Mouse (Mus musculus): ENCODE measurements at regions not wholly inside any gene's neighbourhood (a gene's known extent, or its start where the extent isn't known, plus 50 kb on each side); places are given as distances from the start of the nearest gene placed in this dataset.

GRCm38 (mm10) chr4:12616665-12617064 lies 444.9 kb upstream of the Fam92a start:
- DNase-seq (ENCODE audit: low spot score) = no peak
- Histone ChIP-seq H3K27ac (no peak overlapping the region), H3K36me3 (replicated peaks; ENCODE audit: control insufficient read depth, insufficient read depth) (no peaks in the 10 kb centered on the region), H3K4me3 (replicated peaks; ENCODE audit: low read length) (no peak overlapping the region), H3K4me2 (replicated peaks) (no peak overlapping the region), H3K9ac (no peak overlapping the region), H3K4me1 (replicated peaks; ENCODE audit: control insufficient read depth, insufficient read depth, low read length) (peaks cover 4% of the 10 kb centered on the region; the same call in 1 of the 2 replicates), H3K27me3 (ENCODE audit: control insufficient read depth, insufficient read depth, low read length) (no peaks in the 10 kb centered on the region), H3K9me3 (ENCODE audit: control insufficient read depth, low read length) (no peaks in the 10 kb centered on the region)
- WGBS = 86% methylated on average over 5 of the region's 5 CpGs
- ATAC-seq (ENCODE audit: low FRiP score) = no peak

GRCm38 (mm10) chr4:12611511-12611910 lies 439.7 kb upstream of the Fam92a start:
- 60% methylated on average over 5 of the region's 5 CpGs for WGBS
- Histone ChIP-seq H3K27ac (no peak overlapping the region), H3K9me3 (ENCODE audit: control insufficient read depth, low read length) (no peaks in the 10 kb centered on the region), H3K36me3 (replicated peaks; ENCODE audit: control insufficient read depth, insufficient read depth) (no peaks in the 10 kb centered on the region), H3K9ac (no peak overlapping the region), H3K4me1 (replicated peaks; ENCODE audit: control insufficient read depth, insufficient read depth, low read length) (no peaks in the 10 kb centered on the region), H3K27me3 (ENCODE audit: control insufficient read depth, insufficient read depth, low read length) (no peaks in the 10 kb centered on the region), H3K4me2 (replicated peaks) (no peak overlapping the region), H3K4me3 (replicated peaks; ENCODE audit: low read length) (no peak overlapping the region)
- no peak for ATAC-seq (ENCODE audit: low FRiP score)
- DNase-seq (ENCODE audit: low spot score) = no peak

GRCm38 (mm10) chr4:12601165-12601919 lies 429.5 kb upstream of the Fam92a start:
- Histone ChIP-seq H3K9ac (no peak overlapping the region), H3K27me3 (ENCODE audit: control insufficient read depth, insufficient read depth, low read length) (no peaks in the 10 kb centered on the region), H3K27ac (no peak overlapping the region), H3K9me3 (ENCODE audit: control insufficient read depth, low read length) (no peaks in the 10 kb centered on the region), H3K4me3 (replicated peaks; ENCODE audit: low read length) (no peak overlapping the region), H3K36me3 (replicated peaks; ENCODE audit: control insufficient read depth, insufficient read depth) (no peaks in the 10 kb centered on the region), H3K4me2 (replicated peaks) (no peak overlapping the region), H3K4me1 (replicated peaks; ENCODE audit: control insufficient read depth, insufficient read depth, low read length) (no peaks in the 10 kb centered on the region)
- WGBS = 73% methylated on average over 15 of the region's 15 CpGs
- ATAC-seq (ENCODE audit: low FRiP score) = no peak
- DNase-seq (ENCODE audit: low spot score) = no peak

GRCm38 (mm10) chr4:12595801-12596515 lies 424.1 kb upstream of the Fam92a start:
- no peak overlapping the region for H3K27ac ChIP-seq
- H3K36me3 ChIP-seq (replicated peaks; ENCODE audit: control insufficient read depth, insufficient read depth) = no peaks in the 10 kb centered on the region
- no peak overlapping the region for H3K9ac ChIP-seq
- ATAC-seq (ENCODE audit: low FRiP score) (no peak), DNase-seq (ENCODE audit: low spot score) (no peak)
- no peaks in the 10 kb centered on the region for H3K9me3 ChIP-seq (ENCODE audit: control insufficient read depth, low read length)
- no peaks in the 10 kb centered on the region for H3K27me3 ChIP-seq (ENCODE audit: control insufficient read depth, insufficient read depth, low read length)
- WGBS = 59% methylated on average over 10 of the region's 10 CpGs
- H3K4me2 ChIP-seq (replicated peaks) = no peak overlapping the region
- no peaks in the 10 kb centered on the region for H3K4me1 ChIP-seq (replicated peaks; ENCODE audit: control insufficient read depth, insufficient read depth, low read length)
- no peak overlapping the region for H3K4me3 ChIP-seq (replicated peaks; ENCODE audit: low read length)

GRCm38 (mm10) chr4:12592973-12593372 lies 421.2 kb upstream of the Fam92a start:
- H3K27me3 ChIP-seq (ENCODE audit: control insufficient read depth, insufficient read depth, low read length) = no peaks in the 10 kb centered on the region
- no peaks in the 10 kb centered on the region for H3K36me3 ChIP-seq (replicated peaks; ENCODE audit: control insufficient read depth, insufficient read depth)
- H3K4me2 ChIP-seq (replicated peaks) = no peak overlapping the region
- H3K9me3 ChIP-seq (ENCODE audit: control insufficient read depth, low read length) = no peaks in the 10 kb centered on the region
- WGBS = 61% methylated on average over 3 of the region's 3 CpGs
- H3K4me3 ChIP-seq (replicated peaks; ENCODE audit: low read length) = no peak overlapping the region
- H3K27ac ChIP-seq = no peak overlapping the region
- no peak overlapping the region for H3K9ac ChIP-seq
- ATAC-seq (ENCODE audit: low FRiP score) (no peak), DNase-seq (ENCODE audit: low spot score) (no peak)
- H3K4me1 ChIP-seq (replicated peaks; ENCODE audit: control insufficient read depth, insufficient read depth, low read length) = no peaks in the 10 kb centered on the region

DNA sequence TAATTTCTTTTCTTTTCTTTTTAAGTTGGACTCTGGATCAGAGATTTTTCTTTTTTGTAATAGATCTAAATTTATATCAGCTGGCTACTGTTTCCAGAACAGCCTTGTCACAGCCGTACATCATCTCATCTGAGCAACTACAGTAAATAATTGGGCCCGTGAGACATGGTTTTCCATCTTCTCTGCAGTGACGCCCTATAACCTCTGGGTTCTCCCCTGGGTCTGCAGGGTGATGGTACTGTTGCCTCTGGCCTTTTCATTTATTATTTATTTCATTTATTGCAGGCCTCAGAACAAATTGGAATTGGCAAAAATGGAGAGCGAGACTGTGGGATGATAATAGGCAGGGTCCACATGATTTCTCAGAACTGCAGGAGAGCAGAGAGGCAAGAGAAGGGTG lies 406.3 kb upstream of the Fam92a start:
- Histone ChIP-seq H3K36me3 (replicated peaks; ENCODE audit: control insufficient read depth, insufficient read depth) (no peaks in the 10 kb centered on the region), H3K4me1 (replicated peaks; ENCODE audit: control insufficient read depth, insufficient read depth, low read length) (no peaks in the 10 kb centered on the region), H3K27ac (no peak overlapping the region), H3K27me3 (ENCODE audit: control insufficient read depth, insufficient read depth, low read length) (no peaks in the 10 kb centered on the region), H3K9ac (no peak overlapping the region), H3K4me3 (replicated peaks; ENCODE audit: low read length) (no peak overlapping the region), H3K9me3 (ENCODE audit: control insufficient read depth, low read length) (no peaks in the 10 kb centered on the region), H3K4me2 (replicated peaks) (no peak overlapping the region)
- WGBS = 50% methylated on average over 4 of the region's 4 CpGs
- no peak for ATAC-seq (ENCODE audit: low FRiP score)
- no peak for DNase-seq (ENCODE audit: low spot score)

GRCm38 (mm10) chr4:12571881-12572280 lies 400.1 kb upstream of the Fam92a start:
- Histone ChIP-seq H3K4me2 (replicated peaks) (no peak overlapping the region), H3K4me3 (replicated peaks; ENCODE audit: low read length) (no peak overlapping the region), H3K27ac (no peak overlapping the region), H3K36me3 (replicated peaks; ENCODE audit: control insufficient read depth, insufficient read depth) (no peaks in the 10 kb centered on the region), H3K9me3 (ENCODE audit: control insufficient read depth, low read length) (no peaks in the 10 kb centered on the region), H3K27me3 (ENCODE audit: control insufficient read depth, insufficient read depth, low read length) (no peaks in the 10 kb centered on the region), H3K9ac (no peak overlapping the region), H3K4me1 (replicated peaks; ENCODE audit: control insufficient read depth, insufficient read depth, low read length) (no peaks in the 10 kb centered on the region)
- ATAC-seq (ENCODE audit: low FRiP score) (no peak), DNase-seq (ENCODE audit: low spot score) (no peak)

DNA sequence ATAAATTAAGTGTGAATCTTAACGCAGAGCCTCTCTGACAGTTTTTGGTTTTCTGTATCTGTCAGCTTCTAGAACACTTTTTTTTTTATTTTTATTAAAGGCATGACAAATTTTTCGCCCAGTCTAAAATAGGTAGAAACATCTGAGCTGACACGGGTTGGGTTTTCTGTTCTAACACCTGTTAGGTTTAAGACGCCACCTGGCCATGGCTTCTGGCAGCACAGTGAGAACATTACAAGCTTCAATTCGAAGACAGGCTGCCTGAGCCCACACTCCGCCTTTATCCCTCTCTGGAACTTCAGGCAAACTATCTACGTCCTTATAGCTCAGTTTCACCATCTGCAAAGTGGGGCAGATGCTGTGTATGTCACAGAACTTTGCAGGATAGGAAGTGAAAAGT lies 398.9 kb upstream of the Fam92a start:
- DNase-seq (ENCODE audit: low spot score) = no peak
- no peak overlapping the region for H3K4me2 ChIP-seq (replicated peaks)
- H3K9me3 ChIP-seq (ENCODE audit: control insufficient read depth, low read length) = no peaks in the 10 kb centered on the region
- H3K36me3 ChIP-seq (replicated peaks; ENCODE audit: control insufficient read depth, insufficient read depth) = no peaks in the 10 kb centered on the region
- no peak for ATAC-seq (ENCODE audit: low FRiP score)
- H3K27ac ChIP-seq = no peak overlapping the region
- no peak overlapping the region for H3K9ac ChIP-seq
- no peaks in the 10 kb centered on the region for H3K27me3 ChIP-seq (ENCODE audit: control insufficient read depth, insufficient read depth, low read length)
- 85% methylated on average over 7 of the region's 7 CpGs for WGBS
- H3K4me1 ChIP-seq (replicated peaks; ENCODE audit: control insufficient read depth, insufficient read depth, low read length) = no peaks in the 10 kb centered on the region
- no peak overlapping the region for H3K4me3 ChIP-seq (replicated peaks; ENCODE audit: low read length)

- WGBS = 9% methylated on average over 5 of the region's 5 CpGs
- Histone ChIP-seq H3K36me3 (replicated peaks; ENCODE audit: control insufficient read depth, insufficient read depth) (no peaks in the 10 kb centered on the region), H3K9me3 (ENCODE audit: control insufficient read depth, low read length) (no peaks in the 10 kb centered on the region), H3K27ac (no peak overlapping the region), H3K4me1 (replicated peaks; ENCODE audit: control insufficient read depth, insufficient read depth, low read length) (no peaks in the 10 kb centered on the region), H3K4me3 (replicated peaks; ENCODE audit: low read length) (no peak overlapping the region), H3K4me2 (replicated peaks) (no peak overlapping the region; the same call in 1 of the 2 replicates), H3K9ac (no peak overlapping the region), H3K27me3 (ENCODE audit: control insufficient read depth, insufficient read depth, low read length) (no peaks in the 10 kb centered on the region)
- DNase-seq (ENCODE audit: low spot score) = no peak
- no peak for ATAC-seq (ENCODE audit: low FRiP score)
These were observed 395.8 kb upstream of the Fam92a start for GRCm38 (mm10) chr4:12567643-12568042.
